ENCODE assay signal across 17 mouse cellular contexts in genomic region chr2:71992129-71992528, GRCm38 (mm10). TPM values are rescaled to one million over a fixed set of nuclear protein-coding genes. Genes with fewer than 3 reads are reported as not detected.
"Had no signal": no experiment of that assay in that cellular context is flagged by ENCODE, and none has a peak within 500 bp of the region (broad histone marks: within the 10 kb centered on the region; RNA-seq: fewer than 3 reads in every experiment).

No protein-coding gene starts in this region.

- ATAC-seq: lung, postnatal 0 days; midbrain, embryonic 13.5 days; midbrain, embryonic 15.5 days had no signal

- H3K9me3 ChIP-seq: lung, embryonic 15.5 days; midbrain, embryonic 13.5 days; midbrain, embryonic 15.5 days; stomach, embryonic 15.5 days had no signal

- H3K4me3 ChIP-seq: lung, embryonic 15.5 days; megakaryocyte, embryonic 14.5 days; midbrain, embryonic 13.5 days; midbrain, embryonic 15.5 days; neural tube, embryonic 12.5 days; stomach, embryonic 15.5 days had no signal

- DNase-seq: lung, adult 2 months; lung, postnatal 14 days; lung, postnatal 36 days; right cerebral cortex, postnatal 14 days; thymus, adult 2 months; thymus, postnatal 25 days; thymus, postnatal 4 days had no signal

- H3K9ac ChIP-seq: lung, embryonic 15.5 days; midbrain, embryonic 13.5 days; midbrain, embryonic 15.5 days; neural tube, embryonic 12.5 days; stomach, embryonic 15.5 days had no signal

- H3K4me1 ChIP-seq: midbrain, embryonic 13.5 days; midbrain, embryonic 15.5 days; neural tube, embryonic 12.5 days; stomach, embryonic 15.5 days had no signal

- H3K27me3 ChIP-seq: lung, embryonic 15.5 days; midbrain, embryonic 13.5 days; midbrain, embryonic 15.5 days; neural tube, embryonic 12.5 days; stomach, embryonic 15.5 days had no signal

- H3K4me2 ChIP-seq: lung, embryonic 15.5 days; midbrain, embryonic 11.5 days; midbrain, embryonic 13.5 days; midbrain, embryonic 15.5 days; neural tube, embryonic 12.5 days; stomach, embryonic 15.5 days had no signal

- H3K36me3 ChIP-seq: lung, embryonic 15.5 days; midbrain, embryonic 13.5 days; midbrain, embryonic 15.5 days; neural tube, embryonic 12.5 days; stomach, embryonic 15.5 days had no signal

- H3K27ac ChIP-seq: lung, embryonic 15.5 days; macrophage; midbrain, embryonic 13.5 days; midbrain, embryonic 15.5 days; neural tube, embryonic 12.5 days; stomach, embryonic 15.5 days; stomach, postnatal 0 days had no signal

RNA-seq across cellular contexts. Expression of gene Rapgef4, which starts 11.1 kb away (rescaled TPM):
- polyA plus RNA-seq: macrophage had no signal
